Mouse (Mus musculus) forebrain, embryonic 16.5 days (tissue): ENCODE results near the gene Slamf6. TPM values are rescaled to one million over a fixed set of nuclear protein-coding genes. Genes with fewer than 3 reads are reported as not detected.
"Not testable (repeated sequence)": the region's sequence is repeated elsewhere in the genome, so short reads cannot be mapped to it uniquely, and the experiment has no call there.

Source experiments
- ATAC-seq: fragments of 200-750 bp; cut with Nextera tagmentation; 2 replicates; pipeline ENCODE4 v1.8.0; 2017; ENCODE audit warnings: mild to moderate bottlenecking, moderate library complexity
- H3K27ac ChIP-seq: fragments of 300-500 bp; sonication (generic); 2 replicates; pipeline ENCODE4 v1.5.1; 2014; ENCODE audit warnings: low read length, control low read depth
- H3K27me3 ChIP-seq: fragments of 300-500 bp; sonication (generic); replicated peaks from 2 replicates; pipeline ENCODE4 v1.6.1; 2014; ENCODE audit warnings: low read length; ENCODE audit not compliant: control insufficient read depth, insufficient read depth
- H3K36me3 ChIP-seq: fragments of 300-500 bp; sonication (generic); 2 replicates; pipeline ENCODE4 v1.6.1; 2014; ENCODE audit not compliant: control insufficient read depth, insufficient read depth
- H3K4me1 ChIP-seq: fragments of 300-500 bp; sonication (generic); replicated peaks from 2 replicates; pipeline ENCODE4 v1.6.1; 2014; ENCODE audit warnings: low read length; ENCODE audit not compliant: control insufficient read depth, insufficient read depth
- H3K4me2 ChIP-seq: fragments of 300-500 bp; sonication (generic); 2 replicates; pipeline ENCODE4 v1.6.1; 2014; ENCODE audit warnings: mild to moderate bottlenecking, low read length, control low read depth
- H3K4me3 ChIP-seq: fragments of 300-500 bp; sonication (generic); replicated peaks from 2 replicates; pipeline ENCODE4 v1.5.1; 2014; ENCODE audit warnings: mild to moderate bottlenecking, low read length, control low read depth
- H3K9ac ChIP-seq: fragments of 300-500 bp; sonication (generic); replicated peaks from 2 replicates; pipeline ENCODE4 v1.6.1; 2014; ENCODE audit warnings: low read depth, low read length, control low read depth
- H3K9me3 ChIP-seq: fragments of 300-500 bp; sonication (generic); 2 replicates; pipeline ENCODE4 v1.6.1; 2016; ENCODE audit warnings: low read length; ENCODE audit not compliant: control insufficient read depth
- WGBS: fragments of 180-500 bp; shearing (Covaris S2); extraction: QIAGEN DNeasy Blood & Tissue Kit; methylation state at CpG from one replicate; pipeline ENCODE4 v1.1.7; 2014; 5-methylcytosine and 5-hydroxymethylcytosine counted together
- polyA plus RNA-seq: library from polyadenylated mRNA; unstranded; fragments of >200 nt; fragmentation: Nextera tagmentation; extraction: Ambion mirVana; gene quantifications from 2 replicates; pipeline ENCODE4 v1.2.1, GENCODE M21; 2015

Gene Slamf6
- not detected in 2 replicates for polyA plus RNA-seq

DNA sequence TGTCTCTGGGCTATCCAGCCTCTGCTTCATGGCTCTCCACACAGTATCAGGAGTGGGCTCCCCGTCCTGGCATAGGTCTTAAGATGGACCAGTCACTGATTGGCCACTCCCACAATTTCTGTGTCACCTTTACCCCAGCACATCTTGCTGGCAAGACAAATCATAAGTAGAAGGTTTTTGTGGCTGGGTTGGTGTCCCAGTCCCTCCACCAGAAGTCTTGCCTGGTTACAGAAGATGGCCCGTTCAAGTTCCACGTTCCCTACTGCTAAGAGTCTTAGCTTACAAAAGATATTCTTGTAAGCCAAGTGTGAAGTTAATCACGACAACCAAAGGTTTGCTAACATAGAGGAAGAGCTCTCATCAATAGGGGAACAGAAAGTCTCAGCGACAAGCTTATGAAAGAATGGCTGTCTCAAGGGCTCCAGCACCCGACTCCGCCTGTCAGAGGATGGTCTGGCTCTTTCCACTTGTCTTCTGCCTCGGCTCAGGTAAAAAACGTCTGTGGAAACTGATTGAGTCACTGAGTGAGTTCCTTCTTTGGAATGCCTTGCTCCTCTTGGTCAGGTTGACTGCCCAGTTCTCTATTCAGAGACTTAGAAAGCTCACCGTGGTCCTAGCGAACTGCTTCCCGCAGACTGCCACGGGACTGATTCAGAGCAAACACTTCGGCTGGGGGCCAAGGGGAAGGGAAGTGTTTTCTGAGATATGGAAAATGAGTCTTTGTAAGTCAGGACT is at the start of gene Slamf6:
Gene Slamf6 (plus strand): TSS at position 211 of the 735 bp plus-strand sequence.
- ATAC-seq = no peak
- no peaks in the 10 kb centered on the region for H3K36me3 ChIP-seq
- H3K4me2 ChIP-seq = no peak within 1 kb of the TSS
- H3K9ac ChIP-seq = no peak within 1 kb of the TSS
- no peaks in the 10 kb centered on the region for H3K27me3 ChIP-seq
- no peaks in the 10 kb centered on the region for H3K4me1 ChIP-seq
- no peak within 1 kb of the TSS for H3K27ac ChIP-seq
- no peak within 1 kb of the TSS for H3K4me3 ChIP-seq
- H3K9me3 ChIP-seq = no peaks in the 10 kb centered on the region
- 86% methylated on average over 14 of the region's 14 CpGs for WGBS

DNA sequence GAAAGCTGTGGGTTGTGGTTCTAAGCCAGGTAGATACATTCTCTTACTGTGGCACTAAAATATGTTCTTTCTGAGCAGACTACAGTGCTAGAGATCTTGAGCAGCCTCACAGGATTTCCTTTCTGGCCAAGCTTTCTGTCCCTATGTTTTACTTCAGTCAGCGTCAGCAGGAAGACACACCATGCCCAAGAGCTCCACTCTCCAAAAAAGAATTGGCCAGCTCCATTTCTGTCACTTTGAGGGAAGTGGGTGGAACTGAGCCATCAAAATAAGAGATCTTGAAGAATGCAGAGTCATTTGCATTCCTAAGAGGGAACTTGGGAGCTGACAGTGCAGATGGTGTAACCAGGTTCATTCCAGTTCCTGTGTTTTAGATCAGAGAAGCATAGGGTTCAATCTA is 30.3 kb upstream of the Slamf6 start:
- no peak for ATAC-seq
- H3K9me3 ChIP-seq = no peaks in the 10 kb centered on the region
- H3K27me3 ChIP-seq = no peaks in the 10 kb centered on the region
- H3K4me1 ChIP-seq = no peaks in the 10 kb centered on the region
- no peak overlapping the region for H3K9ac ChIP-seq
- no peak overlapping the region for H3K4me3 ChIP-seq
- H3K27ac ChIP-seq = no peak overlapping the region
- no peak overlapping the region for H3K4me2 ChIP-seq
- no peaks in the 10 kb centered on the region for H3K36me3 ChIP-seq
- 89% methylated on average over 1 of the region's 1 CpGs for WGBS

DNA sequence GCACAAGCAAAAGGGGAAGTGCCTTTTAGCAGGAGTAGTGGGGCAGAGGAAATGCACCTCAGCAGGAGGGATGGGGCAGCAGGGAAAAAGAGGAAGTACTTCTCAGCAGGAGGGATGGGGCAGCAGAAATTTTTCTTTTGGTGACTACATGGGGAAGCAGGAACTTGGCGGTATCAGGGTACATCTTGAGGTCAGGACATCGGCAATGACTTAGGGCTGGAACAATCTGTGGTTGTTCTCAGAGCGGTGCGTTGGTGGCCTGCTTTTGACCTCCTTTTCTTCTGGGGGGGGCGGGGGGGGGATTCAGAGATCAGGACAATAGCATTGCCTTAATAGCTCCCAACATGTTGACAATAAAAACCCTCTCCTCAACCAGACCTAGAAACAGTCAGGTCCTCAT is 22.0 kb upstream of the Slamf6 start, which contains the start of gene Gm10521:
Gene Gm10521 (plus strand): TSS at position 301 of the 400 bp plus-strand sequence.
- 74% methylated on average over 5 of the region's 5 CpGs for WGBS
- not testable (repeated sequence) for ATAC-seq

DNA sequence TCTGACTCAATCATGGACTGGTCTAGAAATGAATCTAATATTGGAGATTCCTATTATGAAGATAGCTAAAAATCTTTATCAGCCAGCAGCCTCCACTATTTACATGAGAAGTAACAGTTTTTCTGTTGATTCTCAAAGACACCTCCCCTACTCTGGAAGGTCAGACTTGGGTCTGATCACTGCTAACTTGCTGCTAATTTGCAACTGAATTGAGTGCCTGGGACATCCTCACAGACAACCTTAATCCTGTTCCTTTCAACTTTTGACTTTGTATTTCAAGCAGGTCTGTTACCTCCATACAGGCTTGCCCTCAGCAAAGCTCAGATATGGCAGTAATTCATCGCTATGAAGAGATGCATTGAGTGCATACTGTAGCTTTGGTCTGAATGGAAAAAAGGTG is 13.3 kb upstream of the Slamf6 start:
- H3K4me1 ChIP-seq = no peaks in the 10 kb centered on the region
- H3K36me3 ChIP-seq = no peaks in the 10 kb centered on the region
- ATAC-seq = no peak
- H3K4me3 ChIP-seq = no peak overlapping the region
- WGBS = 78% methylated on average over 1 of the region's 1 CpGs
- H3K27me3 ChIP-seq = no peaks in the 10 kb centered on the region
- H3K4me2 ChIP-seq = no peak overlapping the region
- no peak overlapping the region for H3K9ac ChIP-seq
- no peak overlapping the region for H3K27ac ChIP-seq
- no peaks in the 10 kb centered on the region for H3K9me3 ChIP-seq

More for the DNA sequence above, 22.0 kb upstream of the Slamf6 start, which contains the start of gene Gm10521:
- H3K9me3 ChIP-seq, H3K4me3 ChIP-seq, H3K4me1 ChIP-seq, H3K27ac ChIP-seq, H3K27me3 ChIP-seq, H3K9ac ChIP-seq, H3K36me3 ChIP-seq, H3K4me2 ChIP-seq: not testable (repeated sequence)

DNA sequence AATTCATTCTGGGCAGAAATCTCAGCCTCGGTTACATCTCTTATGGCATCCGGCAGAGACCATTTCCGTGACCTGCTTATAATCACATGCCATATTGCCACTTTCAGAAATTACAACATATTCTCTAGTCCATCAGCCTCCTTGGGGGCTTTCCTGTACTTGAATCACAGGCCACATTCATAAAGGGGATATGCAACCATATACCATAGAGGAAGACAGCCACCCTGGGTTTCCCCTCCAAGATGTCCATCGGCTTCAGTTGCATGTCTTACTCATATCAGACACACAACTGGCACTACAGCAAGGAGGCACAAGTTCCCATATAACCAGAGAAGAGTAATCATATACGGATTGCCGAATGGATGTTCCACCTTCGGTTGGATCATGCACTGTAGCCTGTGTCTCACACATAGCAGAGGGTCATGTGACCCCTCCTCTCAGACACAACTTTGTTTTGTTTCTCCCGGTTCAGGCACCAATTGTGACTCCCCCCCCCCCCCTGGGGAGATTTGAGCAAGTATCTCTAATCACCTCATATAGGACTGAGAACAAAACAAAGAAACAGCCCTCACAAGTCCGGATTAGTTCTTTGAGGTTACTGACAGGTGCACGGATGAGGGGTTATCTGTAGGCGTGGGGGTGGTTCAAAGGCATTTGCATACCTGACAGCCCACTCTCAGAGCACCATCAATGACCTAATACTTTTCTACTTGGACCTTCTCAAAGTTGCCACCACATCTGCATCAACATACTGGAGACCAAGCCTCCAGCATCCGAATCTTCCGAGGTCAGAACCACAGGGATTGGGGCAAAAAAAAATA is 1.5 kb upstream of the Slamf6 start:
- H3K9ac ChIP-seq = no peak overlapping the region
- ATAC-seq = no peak
- no peak overlapping the region for H3K4me2 ChIP-seq
- no peaks in the 10 kb centered on the region for H3K27me3 ChIP-seq
- H3K4me3 ChIP-seq = no peak overlapping the region
- H3K27ac ChIP-seq = no peak overlapping the region
- WGBS = 72% methylated on average over 13 of the region's 13 CpGs
- no peaks in the 10 kb centered on the region for H3K36me3 ChIP-seq
- no peaks in the 10 kb centered on the region for H3K4me1 ChIP-seq
- no peaks in the 10 kb centered on the region for H3K9me3 ChIP-seq

DNA sequence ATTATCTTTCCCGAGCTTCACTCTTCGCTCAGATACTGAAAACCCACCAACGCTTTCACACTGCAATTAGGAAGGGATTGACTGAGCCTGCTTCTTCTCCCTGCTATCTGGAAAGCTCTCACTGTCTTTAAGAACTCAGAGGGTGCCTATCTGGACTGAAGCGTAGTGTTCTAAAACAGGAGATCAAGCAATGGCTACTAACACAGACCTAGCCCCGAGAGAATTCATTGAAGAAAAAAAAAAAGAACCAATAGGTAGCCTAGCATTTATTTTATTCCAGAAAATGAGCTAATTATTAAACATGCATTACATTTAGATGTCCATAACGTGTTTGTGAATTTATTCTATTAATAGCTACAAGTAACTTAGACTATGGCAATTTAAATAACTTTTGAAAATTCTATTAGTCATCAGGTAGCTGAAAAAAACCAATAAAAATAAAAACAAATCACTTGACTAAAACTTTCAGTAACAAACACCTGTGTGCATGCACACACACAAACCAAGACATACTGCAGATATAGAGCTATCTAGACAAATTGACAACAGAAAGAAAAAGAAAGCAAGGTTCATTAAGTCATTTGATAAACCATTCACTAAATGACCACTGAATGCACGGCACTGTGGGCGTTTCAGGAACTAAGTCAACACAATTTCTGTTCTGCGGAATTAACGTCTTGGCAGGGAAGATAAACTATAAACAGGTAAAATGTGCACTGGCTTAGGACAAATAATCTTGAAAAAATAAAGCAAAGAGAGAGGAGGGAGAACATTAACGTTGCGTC is 1.0 kb downstream of the Slamf6 start:
- no peak overlapping the region for H3K4me2 ChIP-seq
- H3K9me3 ChIP-seq = no peaks in the 10 kb centered on the region
- H3K9ac ChIP-seq = no peak overlapping the region
- no peak overlapping the region for H3K4me3 ChIP-seq
- no peaks in the 10 kb centered on the region for H3K27me3 ChIP-seq
- no peak overlapping the region for H3K27ac ChIP-seq
- H3K36me3 ChIP-seq = no peaks in the 10 kb centered on the region
- ATAC-seq = no peak
- 85% methylated on average over 12 of the region's 12 CpGs for WGBS
- no peaks in the 10 kb centered on the region for H3K4me1 ChIP-seq

DNA sequence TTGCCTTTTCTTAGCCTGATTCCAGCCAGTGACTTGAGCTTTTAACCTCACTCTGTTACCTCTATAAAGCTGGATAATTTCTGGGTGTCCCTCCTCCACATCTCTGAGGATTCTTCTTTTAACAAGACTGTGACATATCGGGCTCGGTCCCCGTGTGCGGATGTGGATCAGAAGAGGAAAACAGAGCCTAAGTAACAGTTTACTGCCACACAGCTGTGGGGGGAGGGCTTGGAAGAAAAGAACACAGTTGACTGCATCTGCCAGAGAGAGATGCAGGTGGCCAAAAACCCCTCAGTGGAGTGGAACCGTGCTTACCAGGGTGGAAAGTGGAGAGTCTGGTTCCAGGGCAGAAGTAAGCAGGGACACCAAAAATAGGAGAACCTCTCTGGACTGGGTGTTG is 1.9 kb downstream of the Slamf6 start:
- H3K4me1 ChIP-seq = no peaks in the 10 kb centered on the region
- 85% methylated on average over 5 of the region's 5 CpGs for WGBS
- no peak overlapping the region for H3K4me2 ChIP-seq
- no peak overlapping the region for H3K4me3 ChIP-seq
- H3K9me3 ChIP-seq = no peaks in the 10 kb centered on the region
- H3K27me3 ChIP-seq = no peaks in the 10 kb centered on the region
- no peak overlapping the region for H3K27ac ChIP-seq
- H3K9ac ChIP-seq = no peak overlapping the region
- no peak for ATAC-seq
- H3K36me3 ChIP-seq = no peaks in the 10 kb centered on the region

DNA sequence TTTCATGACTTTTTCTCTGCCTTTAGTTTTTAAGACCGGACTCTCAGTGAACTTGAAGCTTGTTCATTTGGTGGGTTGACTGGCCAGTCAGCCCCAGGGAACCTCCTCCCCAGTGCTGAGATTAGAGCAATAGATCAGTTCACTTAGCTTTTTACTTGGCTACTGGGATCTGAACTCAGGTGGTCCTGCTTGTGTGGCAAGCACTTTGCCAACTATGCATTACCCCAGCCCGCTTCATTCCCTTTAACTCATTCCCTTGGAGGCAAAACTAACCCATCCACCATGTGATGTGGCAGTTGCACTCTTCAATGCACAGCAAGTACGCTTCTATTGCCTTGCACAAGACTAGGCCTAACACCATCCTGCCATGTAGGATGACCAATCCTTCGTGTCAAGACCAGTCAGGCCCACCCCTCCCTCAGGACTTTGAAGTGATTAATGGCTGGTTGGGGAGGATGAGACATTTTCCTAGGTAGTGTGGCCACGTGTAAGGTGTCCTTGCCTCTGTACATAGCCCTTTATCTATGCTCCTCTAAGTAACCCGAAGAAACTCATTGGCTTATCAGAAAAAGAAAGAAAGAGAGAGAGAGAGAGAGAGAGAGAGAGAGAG is 2.7 kb downstream of the Slamf6 start:
- 86% methylated on average over 6 of the region's 6 CpGs for WGBS
- no peak for ATAC-seq

More for the DNA sequence above, 2.7 kb downstream of the Slamf6 start:
- H3K4me1 ChIP-seq = no peaks in the 10 kb centered on the region
- no peak overlapping the region for H3K9ac ChIP-seq
- H3K4me2 ChIP-seq = no peak overlapping the region
- H3K9me3 ChIP-seq = no peaks in the 10 kb centered on the region
- no peak overlapping the region for H3K27ac ChIP-seq
- no peak overlapping the region for H3K4me3 ChIP-seq
- H3K36me3 ChIP-seq = no peaks in the 10 kb centered on the region
- no peaks in the 10 kb centered on the region for H3K27me3 ChIP-seq
